Mouse (Mus musculus) lung, embryonic 16.5 days (tissue): ENCODE results near the gene Slc16a5. TPM values are rescaled to one million over a fixed set of nuclear protein-coding genes. Genes with fewer than 3 reads are reported as not detected.

ENCODE experiments used
- ATAC-seq: fragments of 200-750 bp; cut with Nextera tagmentation; 2 replicates; pipeline ENCODE4 v1.8.0; 2017; ENCODE audit warnings: low read depth, mild to moderate bottlenecking, moderate library complexity
- H3K27ac ChIP-seq: fragments of 300-500 bp; sonication (generic); 2 replicates; pipeline ENCODE4 v1.5.1; 2014; ENCODE audit warnings: mild to moderate bottlenecking, control low read depth, low read length
- H3K27me3 ChIP-seq: fragments of 300-500 bp; sonication (generic); 2 replicates; pipeline ENCODE4 v1.6.1; 2014; ENCODE audit warnings: low read depth, low read length, mixed read lengths; ENCODE audit not compliant: control insufficient read depth, insufficient read depth
- H3K36me3 ChIP-seq: fragments of 300-500 bp; sonication (generic); 2 replicates; pipeline ENCODE4 v1.6.1; 2014; ENCODE audit warnings: low read length; ENCODE audit not compliant: control insufficient read depth, insufficient read depth
- H3K4me1 ChIP-seq: fragments of 300-500 bp; sonication (generic); replicated peaks from 2 replicates; pipeline ENCODE4 v1.6.1; 2014; ENCODE audit warnings: low read length, mixed read lengths; ENCODE audit not compliant: control insufficient read depth, insufficient read depth
- H3K4me2 ChIP-seq: fragments of 300-500 bp; sonication (generic); 2 replicates; pipeline ENCODE4 v1.6.1; 2014; ENCODE audit warnings: low read depth, low read length, control low read depth
- H3K4me3 ChIP-seq: fragments of 300-500 bp; sonication (generic); 2 replicates; pipeline ENCODE4 v1.5.1; 2014; ENCODE audit warnings: mild to moderate bottlenecking, low read length, control low read depth
- H3K9ac ChIP-seq: fragments of 300-500 bp; sonication (generic); 2 replicates; pipeline ENCODE4 v1.6.1; 2014; ENCODE audit warnings: low read length, control low read depth
- H3K9me3 ChIP-seq: fragments of 300-500 bp; sonication (generic); 2 replicates; pipeline ENCODE4 v1.6.1; 2016; ENCODE audit warnings: low read length; ENCODE audit not compliant: control insufficient read depth
- WGBS: fragments of 180-500 bp; shearing (Covaris S2); extraction: QIAGEN DNeasy Blood & Tissue Kit; methylation state at CpG from one replicate; pipeline ENCODE4 v1.1.7; 2014; 5-methylcytosine and 5-hydroxymethylcytosine counted together
- polyA plus RNA-seq: library from polyadenylated mRNA; unstranded; fragments of >200 nt; fragmentation: Nextera tagmentation; extraction: Ambion mirVana; gene quantifications from 2 replicates; pipeline ENCODE4 v1.2.1, GENCODE M21; 2015

Gene Slc16a5
- polyA plus RNA-seq, result 0.74 and 2.9 TPM in 2 replicates

GRCm38 (mm10) chr11:115462243-115462891, at the start of gene Slc16a5:
Slc16a5 (plus strand) TSS chr11:115462474.
- 62% methylated on average over 16 of the region's 16 CpGs for WGBS
- no peak within 1 kb of the TSS for H3K9ac ChIP-seq
- no peaks in the 10 kb centered on the region for H3K36me3 ChIP-seq
- ATAC-seq, result peak; percentile 28; the same call in 1 of the 2 replicates
- no peak within 1 kb of the TSS for H3K4me2 ChIP-seq
- no peak within 1 kb of the TSS for H3K4me3 ChIP-seq
- no peaks in the 10 kb centered on the region for H3K27me3 ChIP-seq
- H3K4me1 ChIP-seq, result peaks cover 3% of the 10 kb centered on the region; the same call in 1 of the 2 replicates
- no peaks in the 10 kb centered on the region for H3K9me3 ChIP-seq
- H3K27ac ChIP-seq, result no peak within 1 kb of the TSS

GRCm38 (mm10) chr11:115419531-115420237, 42.6 kb upstream of the Slc16a5 start, which contains the start of the genes Atp5h and Kctd2:
Atp5h (minus strand) TSS chr11:115419962.
Kctd2 (plus strand) TSS chr11:115420128.
- WGBS, result under 1% methylated on average over 55 of the region's 56 CpGs
- H3K36me3 ChIP-seq, result peaks cover 17% of the 10 kb centered on the region
- H3K4me2 ChIP-seq, result peak within 1 kb of the TSS; percentile 89
- H3K9ac ChIP-seq, result peak within 1 kb of the TSS; percentile 96
- H3K27me3 ChIP-seq, result no peaks in the 10 kb centered on the region
- no peaks in the 10 kb centered on the region for H3K9me3 ChIP-seq
- peaks cover 18% of the 10 kb centered on the region for H3K4me1 ChIP-seq
- H3K4me3 ChIP-seq, result peak within 1 kb of the TSS; percentile 88
- ATAC-seq, result peak; percentile 99
- peak within 1 kb of the TSS; percentile 82 for H3K27ac ChIP-seq

GRCm38 (mm10) chr11:115420336-115421190, 41.7 kb upstream of the Slc16a5 start:
- no peaks in the 10 kb centered on the region for H3K27me3 ChIP-seq
- peak; percentile 75 for ATAC-seq
- H3K4me1 ChIP-seq, result peaks cover 18% of the 10 kb centered on the region
- peak overlapping the region; percentile 96 for H3K9ac ChIP-seq
- H3K4me3 ChIP-seq, result peak overlapping the region; percentile 88
- WGBS, result 1% methylated on average over 44 of the region's 45 CpGs
- H3K4me2 ChIP-seq, result peak overlapping the region; percentile 89
- H3K27ac ChIP-seq, result peak overlapping the region; percentile 82
- H3K36me3 ChIP-seq, result peaks cover 16% of the 10 kb centered on the region
- H3K9me3 ChIP-seq, result no peaks in the 10 kb centered on the region

- H3K4me3 ChIP-seq, result peak overlapping the region; percentile 88; the same call in 1 of the 2 replicates
- peaks cover 14% of the 10 kb centered on the region; the same call in 1 of the 2 replicates for H3K36me3 ChIP-seq
- no peak for ATAC-seq
- WGBS, result 52% methylated on average over 1 of the region's 1 CpGs
- H3K27ac ChIP-seq, result no peak overlapping the region
- H3K4me2 ChIP-seq, result peak overlapping the region; percentile 89
- no peaks in the 10 kb centered on the region for H3K27me3 ChIP-seq
- peak overlapping the region; percentile 96 for H3K9ac ChIP-seq
- peaks cover 18% of the 10 kb centered on the region for H3K4me1 ChIP-seq
- H3K9me3 ChIP-seq, result no peaks in the 10 kb centered on the region
Observed at GRCm38 (mm10) chr11:115421328-115421727, 40.9 kb upstream of the Slc16a5 start.

GRCm38 (mm10) chr11:115421972-115422371, 40.3 kb upstream of the Slc16a5 start:
- 88% methylated on average over 16 of the region's 16 CpGs for WGBS
- peaks cover 9% of the 10 kb centered on the region for H3K36me3 ChIP-seq
- no peak for ATAC-seq
- H3K4me1 ChIP-seq, result peaks cover 18% of the 10 kb centered on the region
- no peaks in the 10 kb centered on the region for H3K9me3 ChIP-seq
- no peak overlapping the region for H3K4me2 ChIP-seq
- peak overlapping the region; percentile 8; the same call in 1 of the 2 replicates for H3K9ac ChIP-seq
- no peak overlapping the region for H3K27ac ChIP-seq
- no peak overlapping the region for H3K4me3 ChIP-seq
- no peaks in the 10 kb centered on the region for H3K27me3 ChIP-seq

GRCm38 (mm10) chr11:115423091-115423490, 39.2 kb upstream of the Slc16a5 start:
- no peak for ATAC-seq
- H3K27me3 ChIP-seq, result no peaks in the 10 kb centered on the region
- WGBS, result 77% methylated on average over 3 of the region's 3 CpGs

GRCm38 (mm10) chr11:115424666-115425065, 37.6 kb upstream of the Slc16a5 start:
- 86% methylated on average over 7 of the region's 7 CpGs for WGBS
- Histone ChIP-seq H3K9me3 (no peaks in the 10 kb centered on the region), H3K4me1 (peaks cover 11% of the 10 kb centered on the region), H3K4me2 (no peak overlapping the region), H3K27me3 (no peaks in the 10 kb centered on the region), H3K4me3 (no peak overlapping the region), H3K27ac (no peak overlapping the region), H3K36me3 (peaks cover 9% of the 10 kb centered on the region), H3K9ac (no peak overlapping the region)
- no peak for ATAC-seq

More at GRCm38 (mm10) chr11:115423091-115423490, 39.2 kb upstream of the Slc16a5 start:
- Histone ChIP-seq H3K4me1 (peaks cover 18% of the 10 kb centered on the region), H3K36me3 (peaks cover 9% of the 10 kb centered on the region), H3K4me3 (no peak overlapping the region), H3K27ac (no peak overlapping the region), H3K9me3 (no peaks in the 10 kb centered on the region), H3K9ac (no peak overlapping the region), H3K4me2 (no peak overlapping the region)

GRCm38 (mm10) chr11:115425671-115426070, 36.6 kb upstream of the Slc16a5 start:
- Histone ChIP-seq H3K9me3 (no peaks in the 10 kb centered on the region), H3K4me1 (peaks cover 11% of the 10 kb centered on the region), H3K4me3 (no peak overlapping the region), H3K36me3 (peaks cover 17% of the 10 kb centered on the region), H3K4me2 (no peak overlapping the region), H3K27ac (no peak overlapping the region), H3K9ac (no peak overlapping the region), H3K27me3 (no peaks in the 10 kb centered on the region)
- whole genome bisulfite sequencing, result 88% methylated on average over 6 of the region's 6 CpGs
- ATAC-seq, result no peak
